Mouse (Mus musculus): ENCODE results near the gene Olfr1148. TPM values are rescaled to one million over a fixed set of nuclear protein-coding genes. Genes with fewer than 3 reads are reported as not detected.

Gene Olfr1148
- polyA plus RNA-seq (2016; fragmentation: Nextera tagmentation; extraction: Ambion mirVana): not detected in 2 replicates

DNA sequence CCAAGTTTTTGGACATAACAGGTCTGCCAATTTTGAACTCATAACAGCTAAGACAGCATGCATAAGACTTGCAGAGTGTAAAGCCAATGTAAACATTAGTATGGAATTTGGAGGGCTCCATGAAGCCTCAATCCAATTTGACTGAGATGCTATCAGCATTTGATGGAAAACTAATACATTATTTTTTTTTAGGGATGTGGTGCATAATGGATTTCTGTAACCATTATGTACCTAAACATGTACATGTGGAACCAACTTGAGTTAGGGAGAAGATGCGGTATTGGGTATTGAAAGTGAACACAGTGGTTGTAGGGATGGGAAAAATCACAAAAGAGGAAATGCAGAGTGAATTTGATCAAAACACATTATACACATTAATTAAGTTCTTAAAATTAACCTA lies at the start of gene Olfr1148:
TSS of gene Olfr1148 (plus strand) at position 301 of the 400 bp plus-strand sequence.
- ATAC-seq (ENCODE audit: insufficient number of reproducible peaks, low FRiP score): no peak
- Histone ChIP-seq H3K9me3 (replicated peaks) (no peaks in the 10 kb centered on the region), H3K27ac (ENCODE audit: poor library complexity, severe bottlenecking) (no peak within 1 kb of the TSS), H3K9ac (no peak within 1 kb of the TSS), H3K27me3 (replicated peaks) (no peaks in the 10 kb centered on the region), H3K4me3 (no peak within 1 kb of the TSS), H3K36me3 (no peaks in the 10 kb centered on the region), H3K4me2 (no peak within 1 kb of the TSS), H3K4me1 (replicated peaks) (no peaks in the 10 kb centered on the region)
- WGBS: 79% methylated on average over 1 of the region's 1 CpGs

DNA sequence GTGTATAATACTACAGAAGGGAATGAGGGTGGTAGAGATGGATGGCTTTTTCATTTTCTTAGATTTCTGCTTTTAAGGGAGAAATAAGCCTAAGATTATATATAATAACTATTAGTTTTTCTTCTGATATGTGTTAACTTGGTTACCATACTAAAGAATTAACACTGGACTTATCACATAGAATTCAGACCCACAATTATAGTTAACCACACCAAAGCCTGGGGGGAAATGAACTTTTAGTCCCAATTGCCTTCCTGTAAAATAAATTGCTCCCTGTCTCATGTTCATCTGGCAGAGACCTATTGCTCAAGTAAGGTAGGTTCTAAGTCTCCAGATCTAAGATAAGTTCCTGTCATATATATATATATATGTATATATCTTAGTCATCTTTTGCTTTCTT lies 30.0 kb upstream of the Olfr1148 start, which contains the start of gene Olfr1143:
TSS of gene Olfr1143 (plus strand) at position 301 of the 400 bp plus-strand sequence.
- no peak within 1 kb of the TSS for H3K4me2 ChIP-seq
- no peaks in the 10 kb centered on the region for H3K36me3 ChIP-seq
- H3K27ac ChIP-seq (ENCODE audit: poor library complexity, severe bottlenecking): no peak within 1 kb of the TSS
- no peak within 1 kb of the TSS for H3K9ac ChIP-seq
- H3K9me3 ChIP-seq (replicated peaks): 0 out of 2 replicates have a peak, but pooled peaks cover 3% of the 10 kb centered on the region
- no peaks in the 10 kb centered on the region for H3K4me1 ChIP-seq (replicated peaks)
- H3K27me3 ChIP-seq (replicated peaks): no peaks in the 10 kb centered on the region
- ATAC-seq (ENCODE audit: insufficient number of reproducible peaks, low FRiP score): no peak
- H3K4me3 ChIP-seq: no peak within 1 kb of the TSS

DNA sequence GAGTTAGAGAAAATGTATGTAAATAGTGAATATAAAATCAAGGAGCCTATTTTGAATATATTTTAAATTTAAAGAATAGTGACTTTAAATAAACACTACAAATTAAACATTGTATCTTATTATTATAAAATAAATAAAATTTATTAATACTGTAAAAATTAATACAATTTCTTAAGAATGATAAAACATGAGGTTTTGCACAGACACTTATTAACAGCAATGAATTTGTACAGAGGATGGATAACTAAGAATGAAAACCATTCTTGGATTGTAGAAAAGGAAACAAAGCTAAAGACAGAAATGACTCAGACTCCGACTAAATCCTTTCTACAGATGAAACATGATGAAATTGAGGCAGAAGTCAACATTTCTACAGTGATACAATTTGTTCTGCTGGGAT lies 20.8 kb upstream of the Olfr1148 start, which contains the start of gene Olfr1145:
TSS of gene Olfr1145 (plus strand) at position 301 of the 400 bp plus-strand sequence.
- Histone ChIP-seq H3K9me3 (replicated peaks) (0 out of 2 replicates have a peak, but pooled peaks cover 3% of the 10 kb centered on the region), H3K27ac (ENCODE audit: poor library complexity, severe bottlenecking) (no peak within 1 kb of the TSS), H3K4me2 (no peak within 1 kb of the TSS), H3K9ac (no peak within 1 kb of the TSS), H3K27me3 (replicated peaks) (no peaks in the 10 kb centered on the region), H3K4me3 (no peak within 1 kb of the TSS), H3K4me1 (replicated peaks) (no peaks in the 10 kb centered on the region), H3K36me3 (no peaks in the 10 kb centered on the region)
- no peak for ATAC-seq (ENCODE audit: insufficient number of reproducible peaks, low FRiP score)
- 63% methylated on average over 1 of the region's 1 CpGs for WGBS

DNA sequence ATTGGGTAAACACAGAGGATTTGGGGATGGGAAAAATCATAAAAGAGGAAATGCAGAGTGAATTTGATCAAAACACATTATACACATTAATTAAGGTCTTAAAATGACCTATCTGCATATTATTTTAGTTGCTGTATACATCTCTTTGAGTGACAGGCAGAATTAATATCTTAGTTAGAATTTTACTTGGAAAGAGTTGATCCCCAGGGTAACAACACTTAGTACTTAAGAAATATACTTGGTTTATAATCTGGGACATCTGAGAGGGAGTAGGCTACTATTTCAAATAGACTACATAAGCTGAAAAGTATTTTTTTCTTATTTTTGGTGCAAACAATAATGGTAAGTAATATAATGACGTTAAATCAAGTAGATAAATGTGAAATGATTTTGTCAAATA lies 13.4 kb downstream of the Olfr1148 start, which contains the start of gene Olfr1150-ps1:
TSS of gene Olfr1150-ps1 (plus strand) at position 301 of the 400 bp plus-strand sequence.
- no peaks in the 10 kb centered on the region for H3K36me3 ChIP-seq
- no peak within 1 kb of the TSS for H3K4me3 ChIP-seq
- no peaks in the 10 kb centered on the region for H3K4me1 ChIP-seq (replicated peaks)
- no peak within 1 kb of the TSS for H3K27ac ChIP-seq (ENCODE audit: poor library complexity, severe bottlenecking)
- H3K27me3 ChIP-seq (replicated peaks): no peaks in the 10 kb centered on the region
- 75% methylated on average over 1 of the region's 1 CpGs for WGBS
- ATAC-seq (ENCODE audit: insufficient number of reproducible peaks, low FRiP score): no peak
- no peak within 1 kb of the TSS for H3K4me2 ChIP-seq
- no peak within 1 kb of the TSS for H3K9ac ChIP-seq
- H3K9me3 ChIP-seq (replicated peaks): no peaks in the 10 kb centered on the region

DNA sequence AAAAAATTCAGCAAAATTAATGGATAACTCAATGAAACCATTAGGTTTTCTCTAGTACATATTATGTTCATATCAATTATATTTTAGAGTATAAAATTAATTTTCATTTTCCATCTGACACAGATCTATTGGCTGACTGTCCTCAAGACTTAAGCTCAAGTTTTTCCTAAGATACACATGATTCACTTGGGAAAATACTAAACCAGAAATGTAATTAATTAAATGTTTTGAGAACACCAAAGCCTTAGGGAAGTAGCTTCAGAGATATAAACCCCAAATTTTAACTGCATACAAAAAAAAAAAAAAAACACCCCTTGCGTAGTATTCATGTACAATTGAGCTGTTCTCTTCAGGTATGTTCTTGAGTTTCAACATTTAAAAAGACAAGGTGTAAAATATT lies 25.2 kb downstream of the Olfr1148 start, which contains the start of gene Olfr1151:
TSS of gene Olfr1151 (plus strand) at position 301 of the 400 bp plus-strand sequence.
- H3K36me3 ChIP-seq: no peaks in the 10 kb centered on the region
- no peak within 1 kb of the TSS for H3K9ac ChIP-seq
- H3K27ac ChIP-seq (ENCODE audit: poor library complexity, severe bottlenecking): no peak within 1 kb of the TSS
- no peak within 1 kb of the TSS for H3K4me2 ChIP-seq
- H3K27me3 ChIP-seq (replicated peaks): no peaks in the 10 kb centered on the region
- no peak for ATAC-seq (ENCODE audit: insufficient number of reproducible peaks, low FRiP score)
- 91% methylated on average over 1 of the region's 1 CpGs for WGBS
- no peaks in the 10 kb centered on the region for H3K4me1 ChIP-seq (replicated peaks)
- peaks cover 4% of the 10 kb centered on the region; the same call in 1 of the 2 replicates for H3K9me3 ChIP-seq (replicated peaks)
- no peak within 1 kb of the TSS for H3K4me3 ChIP-seq

DNA sequence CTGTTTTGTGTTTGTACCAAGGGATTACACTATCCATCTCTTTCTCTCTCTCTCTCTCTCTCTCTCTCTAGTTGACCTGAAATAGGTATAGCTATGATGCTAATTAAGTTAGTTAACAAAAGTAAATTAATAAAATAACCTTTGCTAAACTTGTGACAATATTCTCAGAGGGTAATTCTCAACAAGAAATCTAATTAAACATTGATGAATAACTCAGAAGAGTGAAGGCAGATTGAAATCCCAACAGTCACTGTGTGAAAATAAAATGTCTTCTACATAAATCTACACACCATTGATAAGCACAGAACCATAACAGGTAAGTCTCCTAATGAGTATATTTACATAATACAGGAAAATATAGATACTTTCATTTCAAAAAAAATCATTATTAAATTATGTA lies 35.9 kb downstream of the Olfr1148 start, which contains the start of gene Olfr1152:
TSS of gene Olfr1152 (plus strand) at position 301 of the 400 bp plus-strand sequence.
- Histone ChIP-seq H3K9me3 (replicated peaks) (no peaks in the 10 kb centered on the region), H3K27ac (ENCODE audit: poor library complexity, severe bottlenecking) (no peak within 1 kb of the TSS), H3K4me2 (no peak within 1 kb of the TSS), H3K36me3 (no peaks in the 10 kb centered on the region), H3K9ac (no peak within 1 kb of the TSS), H3K27me3 (replicated peaks) (no peaks in the 10 kb centered on the region), H3K4me3 (no peak within 1 kb of the TSS), H3K4me1 (replicated peaks) (no peaks in the 10 kb centered on the region)
- no peak for ATAC-seq (ENCODE audit: insufficient number of reproducible peaks, low FRiP score)

Other genes starting within 250 kb of the Olfr1148 start
- gene Olfr1130, start 224.3 kb upstream of the Olfr1148 start, polyA plus RNA-seq (2016; fragmentation: Nextera tagmentation; extraction: Ambion mirVana): not detected in 2 replicates
- gene Olfr1131, start 203.4 kb upstream of the Olfr1148 start, polyA plus RNA-seq (2016; fragmentation: Nextera tagmentation; extraction: Ambion mirVana): not detected in 2 replicates
- gene Olfr1132, start 193.0 kb upstream of the Olfr1148 start, polyA plus RNA-seq (2016; fragmentation: Nextera tagmentation; extraction: Ambion mirVana): not detected in 2 replicates
- not detected in 2 replicates for gene Olfr1133, start 183.2 kb upstream of the Olfr1148 start, polyA plus RNA-seq (2016; fragmentation: Nextera tagmentation; extraction: Ambion mirVana)
- gene Olfr1134, start 172.1 kb upstream of the Olfr1148 start, polyA plus RNA-seq (2016; fragmentation: Nextera tagmentation; extraction: Ambion mirVana): not detected in 2 replicates
- gene Olfr1135, start 156.9 kb upstream of the Olfr1148 start, polyA plus RNA-seq (2016; fragmentation: Nextera tagmentation; extraction: Ambion mirVana): not detected in 2 replicates
- gene Olfr1136, start 136.6 kb upstream of the Olfr1148 start, polyA plus RNA-seq (2016; fragmentation: Nextera tagmentation; extraction: Ambion mirVana): not detected in 2 replicates
- not detected in 2 replicates for gene Olfr1137, start 117.4 kb upstream of the Olfr1148 start, polyA plus RNA-seq (2016; fragmentation: Nextera tagmentation; extraction: Ambion mirVana)
- gene Olfr1138, start 90.6 kb upstream of the Olfr1148 start, polyA plus RNA-seq (2016; fragmentation: Nextera tagmentation; extraction: Ambion mirVana): not detected in 2 replicates
- gene Olfr1140, start 86.8 kb upstream of the Olfr1148 start, polyA plus RNA-seq (2016; fragmentation: Nextera tagmentation; extraction: Ambion mirVana): not detected in 2 replicates
- gene Olfr1141, start 76.5 kb upstream of the Olfr1148 start, polyA plus RNA-seq (2016; fragmentation: Nextera tagmentation; extraction: Ambion mirVana): not detected in 2 replicates
- not detected in 2 replicates for gene Olfr152, start 51.0 kb upstream of the Olfr1148 start, polyA plus RNA-seq (2016; fragmentation: Nextera tagmentation; extraction: Ambion mirVana)
- gene Olfr1143, start 29.9 kb upstream of the Olfr1148 start, polyA plus RNA-seq (2016; fragmentation: Nextera tagmentation; extraction: Ambion mirVana): not detected in 2 replicates
- not detected in 2 replicates for gene Olfr1145, start 20.7 kb upstream of the Olfr1148 start, polyA plus RNA-seq (2016; fragmentation: Nextera tagmentation; extraction: Ambion mirVana)
- not detected in 2 replicates for gene Olfr1150-ps1, start 13.5 kb downstream of the Olfr1148 start, polyA plus RNA-seq (2016; fragmentation: Nextera tagmentation; extraction: Ambion mirVana)
- not detected in 2 replicates for gene Olfr1151, start 25.3 kb downstream of the Olfr1148 start, polyA plus RNA-seq (2016; fragmentation: Nextera tagmentation; extraction: Ambion mirVana)
- not detected in 2 replicates for gene Olfr1152, start 36.0 kb downstream of the Olfr1148 start, polyA plus RNA-seq (2016; fragmentation: Nextera tagmentation; extraction: Ambion mirVana)
- gene Olfr1153, start 64.4 kb downstream of the Olfr1148 start, polyA plus RNA-seq (2016; fragmentation: Nextera tagmentation; extraction: Ambion mirVana): not detected in 2 replicates
- gene Olfr1154, start 74.6 kb downstream of the Olfr1148 start, polyA plus RNA-seq (2016; fragmentation: Nextera tagmentation; extraction: Ambion mirVana): not detected in 2 replicates
- gene Olfr1155, start 114.6 kb downstream of the Olfr1148 start, polyA plus RNA-seq (2016; fragmentation: Nextera tagmentation; extraction: Ambion mirVana): not detected in 2 replicates
- not detected in 2 replicates for gene Olfr1156, start 122.6 kb downstream of the Olfr1148 start, polyA plus RNA-seq (2016; fragmentation: Nextera tagmentation; extraction: Ambion mirVana)
- gene Olfr1157, start 137.8 kb downstream of the Olfr1148 start, polyA plus RNA-seq (2016; fragmentation: Nextera tagmentation; extraction: Ambion mirVana): not detected in 2 replicates
- gene Olfr74, start 144.1 kb downstream of the Olfr1148 start, polyA plus RNA-seq (2016; fragmentation: Nextera tagmentation; extraction: Ambion mirVana): not detected in 2 replicates
- gene Olfr1158, start 159.6 kb downstream of the Olfr1148 start, polyA plus RNA-seq (2016; fragmentation: Nextera tagmentation; extraction: Ambion mirVana): not detected in 2 replicates
- not detected in 2 replicates for gene Olfr1160, start 177.7 kb downstream of the Olfr1148 start, polyA plus RNA-seq (2016; fragmentation: Nextera tagmentation; extraction: Ambion mirVana)
- gene Olfr1161, start 192.2 kb downstream of the Olfr1148 start, polyA plus RNA-seq (2016; fragmentation: Nextera tagmentation; extraction: Ambion mirVana): not detected in 2 replicates
- gene Olfr73, start 207.2 kb downstream of the Olfr1148 start, polyA plus RNA-seq (2016; fragmentation: Nextera tagmentation; extraction: Ambion mirVana): not detected in 2 replicates
- gene Olfr1162, start 220.6 kb downstream of the Olfr1148 start, polyA plus RNA-seq (2016; fragmentation: Nextera tagmentation; extraction: Ambion mirVana): not detected in 2 replicates
- not detected in 2 replicates for gene Olfr1163, start 241.3 kb downstream of the Olfr1148 start, polyA plus RNA-seq (2016; fragmentation: Nextera tagmentation; extraction: Ambion mirVana)

Data from heart, embryonic 12.5 days (tissue).